Mouse (Mus musculus) v-Abl transformed pro-B cells (cell line): ENCODE measurements around the gene Gstm7.
"Not testable (repeated sequence)": the region's sequence is repeated elsewhere in the genome, so short reads cannot be mapped to it uniquely, and the experiment has no call there.

Experiments
- in situ Hi-C, 2 experiments: fragments of 400-800 bp; cut with MboI; formaldehyde crosslinking; loops; one replicate each; pipeline ENCODE4 v1.15.1; 2025; ENCODE audit not compliant: unreplicated experiment in 2 of 2

The Gstm7 gene

GRCm38 (mm10) chr3:107931670-107932069 is at the start of gene Gstm7:
Gene Gstm7, minus strand, starts transcription at chr3:107931817.
- in situ Hi-C loops = loop anchor here in 1 of 2 experiments (10.0 kb wide), 2 partner anchors 123 to 213 kb away; partner anchors contain the start of gene Gnai3

- in situ Hi-C loops = no loop called here
Measured at GRCm38 (mm10) chr3:107981261-107981660, 49.6 kb upstream of the Gstm7 start.

GRCm38 (mm10) chr3:107977691-107978090 is 46.1 kb upstream of the Gstm7 start:
- in situ Hi-C loops = no loop called here

GRCm38 (mm10) chr3:107974237-107974636 is 42.6 kb upstream of the Gstm7 start:
- in situ Hi-C loops = no loop called here

GRCm38 (mm10) chr3:107972070-107972469 is 40.5 kb upstream of the Gstm7 start:
- in situ Hi-C loops = no loop called here

GRCm38 (mm10) chr3:107971101-107971500 is 39.5 kb upstream of the Gstm7 start:
- in situ Hi-C loops = not testable (repeated sequence)

- in situ Hi-C loops = no loop called here
Measured at GRCm38 (mm10) chr3:107968724-107969395, 37.2 kb upstream of the Gstm7 start, which contains the start of gene Gstm3. Gene Gstm3, minus strand, starts transcription at chr3:107969283.

- in situ Hi-C loops = no loop called here
Measured at GRCm38 (mm10) chr3:107966631-107967030, 35.0 kb upstream of the Gstm7 start.

GRCm38 (mm10) chr3:107965592-107965991 is 34.0 kb upstream of the Gstm7 start:
- in situ Hi-C loops = no loop called here

GRCm38 (mm10) chr3:107964656-107965308 is 33.2 kb upstream of the Gstm7 start:
- in situ Hi-C loops = no loop called here

GRCm38 (mm10) chr3:107964026-107964425 is 32.4 kb upstream of the Gstm7 start:
- in situ Hi-C loops = no loop called here

- in situ Hi-C loops = not testable (repeated sequence)
Measured at GRCm38 (mm10) chr3:107955260-107955659, 23.6 kb upstream of the Gstm7 start.

GRCm38 (mm10) chr3:107953906-107954305 is 22.3 kb upstream of the Gstm7 start:
- in situ Hi-C loops = loop anchor here in 1 of 2 experiments (5.0 kb wide), 1 partner anchor 108 kb away; no protein-coding TSS in a partner anchor

GRCm38 (mm10) chr3:107953328-107953755 is 21.7 kb upstream of the Gstm7 start:
- in situ Hi-C loops = loop anchor here in 1 of 2 experiments (5.0 kb wide), 1 partner anchor 109 kb away; no protein-coding TSS in a partner anchor

- in situ Hi-C loops = loop anchor here in 1 of 2 experiments (5.0 kb wide), 1 partner anchor 112 kb away; no protein-coding TSS in a partner anchor
Measured at GRCm38 (mm10) chr3:107950531-107950930, 18.9 kb upstream of the Gstm7 start.

- in situ Hi-C loops = not testable (repeated sequence)
Measured at GRCm38 (mm10) chr3:107949461-107949860, 17.8 kb upstream of the Gstm7 start.

- in situ Hi-C loops = no loop called here
Measured at GRCm38 (mm10) chr3:107945729-107946128, 14.1 kb upstream of the Gstm7 start.

- in situ Hi-C loops = no loop called here
Measured at GRCm38 (mm10) chr3:107943239-107943990, 11.8 kb upstream of the Gstm7 start, which contains the start of gene Gstm6. Gene Gstm6, minus strand, starts transcription at chr3:107943749.

GRCm38 (mm10) chr3:107941261-107941660 is 9.6 kb upstream of the Gstm7 start:
- in situ Hi-C loops = no loop called here

GRCm38 (mm10) chr3:107940524-107940923 is 8.9 kb upstream of the Gstm7 start:
- in situ Hi-C loops = no loop called here

GRCm38 (mm10) chr3:107939830-107940229 is 8.2 kb upstream of the Gstm7 start:
- in situ Hi-C loops = loop anchor here in 1 of 2 experiments (10.0 kb wide), 2 partner anchors 115 to 205 kb away; partner anchors contain the start of gene Gnai3
